Mouse (Mus musculus) CD4-positive, CD25-positive, alpha-beta regulatory T cell, adult 4 months (primary cell): ENCODE results near the gene Ccdc9b. TPM values are rescaled to one million over a fixed set of nuclear protein-coding genes. Genes with fewer than 3 reads are reported as not detected.
A peak's percentile ranks its signal among the peaks of the same experiment; 100 is the strongest.

Experiments used
- ATAC-seq: one replicate; pipeline ENCODE4 v1.8.0; 2017
- polyA plus RNA-seq, 2 experiments: library from polyadenylated mRNA; unstranded; fragments of 100-300 nt; shearing (Covaris generic); gene quantifications; one replicate each; pipeline ENCODE4 v1.2.1; 2017

Gene Ccdc9b
- polyA plus RNA-seq, 2 experiments from 2014 or later: not detected

DNA sequence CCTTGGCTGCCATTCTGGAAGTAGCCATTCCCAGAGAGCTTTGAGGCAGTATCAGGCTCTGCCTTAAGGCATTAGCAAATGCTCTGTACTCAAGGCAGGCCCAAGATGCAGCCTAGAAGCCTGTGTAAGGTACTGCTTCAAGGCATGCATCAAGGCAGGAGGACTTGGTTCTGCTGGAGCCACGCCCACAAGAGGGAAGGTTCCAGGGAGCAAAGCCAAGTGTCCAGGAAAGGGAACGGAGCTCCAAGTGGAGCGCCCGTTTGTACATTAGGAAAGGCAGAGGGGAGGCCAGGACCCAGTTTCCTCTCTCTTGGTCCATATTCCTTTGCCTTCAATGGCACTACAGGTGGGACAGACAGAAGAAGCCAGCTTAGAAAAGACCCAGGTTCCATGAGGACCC is 54.0 kb downstream of the Ccdc9b start:
- ATAC-seq: no peak

DNA sequence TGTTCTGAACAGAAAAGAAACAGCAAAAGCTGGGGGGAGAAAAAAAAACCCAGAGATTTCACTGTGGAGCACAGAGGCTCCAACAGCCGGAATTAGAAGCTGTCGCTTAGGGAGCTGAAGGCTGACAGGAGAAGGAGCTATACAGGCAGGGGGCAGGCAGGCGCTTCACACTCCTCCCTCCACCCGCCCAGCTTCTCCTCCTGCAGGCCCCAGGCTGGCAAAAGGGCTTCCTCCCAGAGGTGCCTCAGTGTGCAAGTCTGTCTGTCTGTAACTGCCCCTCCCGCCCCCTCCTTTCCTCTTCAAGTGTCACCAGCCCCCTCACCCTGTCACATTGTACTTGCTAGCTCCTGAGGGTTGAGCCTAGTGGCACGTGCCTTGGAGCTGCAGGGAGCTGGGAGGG is 56.0 kb downstream of the Ccdc9b start:
- peak; percentile 6 for ATAC-seq

Other genes with a start within 250 kb of the Ccdc9b start
- 1 to 10 TPM; 1.3 to 4.2 TPM for gene Bmf, start 213.0 kb downstream of the Ccdc9b start, polyA plus RNA-seq
- gene Bub1b, start 164.4 kb downstream of the Ccdc9b start, polyA plus RNA-seq: 10 to 100 TPM in 1 of 2 experiments, 1 to 10 TPM in 1; 3.0 to 11.1 TPM
- 1 to 10 TPM in 1 of 2 experiments, under 1 TPM in 1; 0.13 to 1.3 TPM for gene Pak6, start 99.4 kb downstream of the Ccdc9b start, polyA plus RNA-seq
- gene Ankrd63, start 58.7 kb downstream of the Ccdc9b start, polyA plus RNA-seq: not detected
- gene Plcb2, start 34.2 kb downstream of the Ccdc9b start, polyA plus RNA-seq: 10 to 100 TPM; 15.7 to 20.8 TPM
- 10 to 100 TPM; 18.6 to 20.6 TPM for gene Inafm2, start 16.9 kb downstream of the Ccdc9b start, polyA plus RNA-seq
- gene Phgr1, start 10.1 kb upstream of the Ccdc9b start, polyA plus RNA-seq: not detected
- gene Disp2, start 17.1 kb upstream of the Ccdc9b start, polyA plus RNA-seq: not detected
- gene Knstrn, start 51.3 kb upstream of the Ccdc9b start, polyA plus RNA-seq: 10 to 100 TPM; 12.8 to 15.2 TPM
- gene Ivd, start 99.3 kb upstream of the Ccdc9b start, polyA plus RNA-seq: 10 to 100 TPM; 45.7 to 58.8 TPM
- 1 to 10 TPM; 2.5 to 3.8 TPM for gene Bahd1, start 137.7 kb upstream of the Ccdc9b start, polyA plus RNA-seq
- gene Chst14, start 163.8 kb upstream of the Ccdc9b start, polyA plus RNA-seq: 1 to 10 TPM in 1 of 2 experiments, under 1 TPM in 1; 0.96 to 1.5 TPM